Mouse (Mus musculus) mouse embryonic stem cell (cell line): Measurements from ENCODE around the gene Galnt6.

Experiments used
- in situ Hi-C, 2 experiments: fragments of 300-500 bp; cut with MboI; formaldehyde crosslinking; loops; 1 replicate in 1 of 2; 3 replicates in 1 of 2; pipeline ENCODE4 v1.14.3; 2019 to 2020; ENCODE audit warnings: low sequenced_read_pairs in 2 of 2, low pct_unique_long_range_greater_than_20kb in 1 of 2, mixed read lengths in 1 of 2; ENCODE audit not compliant: unreplicated experiment in 1 of 2

Gene Galnt6

DNA sequence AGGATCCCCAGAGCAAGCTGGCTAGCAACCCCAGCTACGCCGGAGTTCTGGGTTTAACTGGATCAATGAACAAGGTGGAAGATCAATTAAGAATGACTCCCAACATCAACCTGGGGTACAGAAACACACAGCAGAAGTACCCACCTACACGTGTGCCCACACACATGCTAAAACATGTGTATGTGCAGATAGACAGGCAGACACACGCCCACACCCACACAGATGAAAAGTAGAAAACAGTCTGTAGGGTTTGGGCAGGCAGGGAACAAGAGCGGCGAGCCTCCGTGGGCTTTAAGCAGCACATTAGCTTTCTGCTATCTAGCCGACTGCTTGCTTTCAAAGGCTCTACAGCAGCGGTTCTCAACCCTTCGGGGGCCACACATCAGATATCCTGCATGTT, 28.1 kb downstream of the Galnt6 start:
- in situ Hi-C loops = no loop called here

- in situ Hi-C loops = no loop called here
Measured at GRCm38 (mm10) chr15:100700424-100700823, 28.8 kb downstream of the Galnt6 start.

DNA sequence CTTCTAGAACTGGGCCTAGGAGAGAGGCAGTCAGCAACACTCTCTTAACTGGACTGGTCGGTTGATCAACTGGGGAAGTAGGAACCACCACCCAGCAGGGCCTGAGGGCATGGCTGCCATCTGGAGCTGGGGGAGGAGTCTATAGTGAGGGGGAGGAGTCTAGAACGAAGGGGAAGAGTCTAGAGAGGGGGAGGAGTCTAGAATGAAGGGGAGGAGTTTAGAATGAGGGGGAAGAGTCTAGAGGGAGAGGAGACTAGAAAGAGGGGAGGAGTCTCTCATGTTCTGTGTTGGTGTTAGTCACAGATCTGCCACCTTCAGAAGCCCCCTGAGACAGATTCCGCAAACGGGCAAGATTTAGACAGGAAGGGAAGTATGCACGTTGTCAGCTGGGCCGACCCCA, 29.8 kb downstream of the Galnt6 start:
- in situ Hi-C loops = no loop called here

DNA sequence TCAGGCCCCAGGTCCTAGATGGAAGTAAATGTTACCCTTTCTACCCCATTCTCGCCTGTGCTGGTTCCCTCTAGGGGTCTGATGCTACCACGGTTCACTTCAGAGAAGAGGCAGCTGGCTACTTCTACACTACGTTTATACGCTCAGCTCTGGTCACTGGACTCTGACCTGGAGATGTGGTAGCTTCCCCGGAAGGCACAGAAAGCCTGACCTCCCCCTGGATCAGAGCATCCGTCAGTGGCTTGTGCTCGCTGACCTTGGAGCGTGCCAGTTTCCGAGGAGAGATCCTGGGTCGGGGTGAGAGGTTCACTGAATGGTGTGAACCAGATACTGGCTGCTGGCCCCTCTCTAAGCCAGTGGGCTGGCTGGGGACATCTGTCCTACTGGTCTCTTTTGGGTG, 31.1 kb downstream of the Galnt6 start:
- in situ Hi-C loops = no loop called here

- in situ Hi-C loops = no loop called here
Measured at GRCm38 (mm10) chr15:100694406-100694805, 34.8 kb downstream of the Galnt6 start.

- in situ Hi-C loops = no loop called here
Measured at GRCm38 (mm10) chr15:100691990-100692389, 37.2 kb downstream of the Galnt6 start.

- in situ Hi-C loops = no loop called here
Measured at GRCm38 (mm10) chr15:100687430-100687971, 41.7 kb downstream of the Galnt6 start, which contains the start of gene Cela1. Gene Cela1 (minus strand): TSS chr15:100687921.

GRCm38 (mm10) chr15:100686989-100687388, 42.2 kb downstream of the Galnt6 start:
- in situ Hi-C loops = no loop called here

GRCm38 (mm10) chr15:100686434-100686833, 42.7 kb downstream of the Galnt6 start:
- in situ Hi-C loops = no loop called here

DNA sequence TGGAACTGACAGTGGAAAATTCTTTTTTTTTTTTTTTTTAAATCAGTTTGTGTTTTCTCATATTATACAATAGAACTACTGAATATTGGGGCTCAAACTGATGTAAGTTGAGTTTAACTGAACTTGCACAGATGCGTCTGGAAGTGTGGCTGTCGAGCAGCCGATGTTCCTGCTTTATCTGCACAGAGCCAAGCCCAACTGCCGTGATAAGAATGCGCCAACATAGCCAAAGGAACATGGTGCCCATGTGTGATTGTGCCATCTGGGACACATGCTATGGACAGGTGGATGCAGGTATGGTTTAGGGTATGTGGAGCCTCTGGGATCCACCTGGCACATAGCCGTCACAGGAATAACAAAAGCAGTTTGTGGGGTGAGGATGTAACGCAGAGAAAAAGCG, 43.3 kb downstream of the Galnt6 start:
- in situ Hi-C loops = no loop called here

- in situ Hi-C loops = no loop called here
Measured at GRCm38 (mm10) chr15:100685255-100685654, 43.9 kb downstream of the Galnt6 start.

GRCm38 (mm10) chr15:100684450-100684849, 44.7 kb downstream of the Galnt6 start:
- in situ Hi-C loops = no loop called here

DNA sequence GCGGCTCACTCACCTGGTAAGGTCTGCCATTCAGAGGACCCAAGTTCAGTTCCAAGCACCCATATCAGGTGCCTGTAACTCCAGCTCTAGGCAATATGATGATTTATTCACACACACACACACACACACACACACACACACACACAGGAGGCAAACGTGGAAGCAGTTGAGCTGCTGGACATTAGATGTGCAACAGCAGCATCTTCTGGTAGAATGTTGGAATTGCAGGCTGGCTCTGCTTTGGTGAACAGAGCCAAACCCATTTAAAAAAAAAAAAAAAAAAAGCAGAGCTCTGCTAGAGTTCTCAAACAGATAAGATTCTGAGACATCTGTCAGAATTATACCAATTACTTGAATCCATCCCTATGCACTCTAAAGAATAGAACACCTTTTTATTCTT, 46.1 kb downstream of the Galnt6 start:
- in situ Hi-C loops = no loop called here

DNA sequence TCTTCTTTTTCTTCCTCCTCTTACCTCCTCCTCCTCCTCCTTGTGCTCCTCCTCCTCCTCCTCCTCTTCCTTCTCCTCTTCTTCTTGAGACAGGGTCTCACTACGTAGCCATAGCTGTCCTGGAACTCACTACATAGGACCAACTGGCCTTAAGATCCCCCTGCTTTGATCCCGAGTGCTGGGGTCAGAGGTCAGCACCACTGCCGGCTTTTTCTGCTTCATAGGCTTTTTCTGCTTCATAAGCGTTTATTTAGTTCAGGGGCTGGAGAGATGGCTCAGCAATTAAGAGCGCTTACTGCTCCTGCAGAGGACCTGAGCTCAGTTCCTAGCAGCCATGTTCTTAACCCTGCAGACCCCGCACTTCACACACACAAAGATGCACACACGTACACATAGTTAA, 47.4 kb downstream of the Galnt6 start:
- in situ Hi-C loops = no loop called here

GRCm38 (mm10) chr15:100680381-100680780, 48.8 kb downstream of the Galnt6 start:
- in situ Hi-C loops = no loop called here

DNA sequence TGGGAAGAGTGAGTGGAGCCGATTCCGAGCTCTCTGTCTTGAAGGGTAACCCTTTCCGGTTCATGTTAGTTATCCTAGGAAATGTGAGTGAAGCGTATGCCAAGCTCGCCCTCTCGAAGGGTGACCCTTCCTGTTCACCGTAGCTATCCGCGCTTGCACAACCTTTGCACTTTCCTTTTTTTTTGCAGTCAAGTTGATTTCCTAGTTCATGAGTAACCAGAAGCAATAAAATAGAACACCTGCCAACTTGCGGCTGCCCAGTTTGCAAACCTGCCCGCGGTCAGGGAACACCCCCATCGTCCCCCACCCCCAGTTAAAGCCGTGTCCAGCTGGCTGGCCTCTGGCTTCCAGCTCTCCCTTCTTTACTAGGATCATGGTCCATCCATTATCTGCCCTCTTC, 50.2 kb downstream of the Galnt6 start:
- in situ Hi-C loops = loop anchor here in 1 of 2 experiments (5.0 kb wide), 1 partner anchor 217 kb away; no protein-coding TSS in a partner anchor

DNA sequence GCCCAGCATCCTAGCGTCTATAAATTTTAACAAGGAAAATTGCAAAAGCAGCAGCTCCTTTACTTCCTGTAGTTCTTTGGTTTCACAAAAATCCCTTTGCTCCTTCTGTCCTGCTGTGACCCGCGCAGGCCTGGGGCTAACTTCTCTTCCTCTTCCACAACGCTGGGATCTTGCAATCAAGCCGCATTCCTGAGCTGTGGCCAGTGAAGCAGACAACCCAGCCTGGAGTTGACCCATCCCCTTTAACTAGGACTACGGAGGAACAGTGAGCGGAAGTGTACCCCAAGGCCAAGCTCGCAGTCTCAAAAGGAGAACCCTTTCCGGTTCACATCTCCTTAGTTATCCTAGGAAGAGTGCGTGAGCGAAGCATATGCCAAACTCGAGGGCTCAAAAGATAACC, 50.6 kb downstream of the Galnt6 start:
- in situ Hi-C loops = loop anchor here in 1 of 2 experiments (5.0 kb wide), 1 partner anchor 216 kb away; no protein-coding TSS in a partner anchor

DNA sequence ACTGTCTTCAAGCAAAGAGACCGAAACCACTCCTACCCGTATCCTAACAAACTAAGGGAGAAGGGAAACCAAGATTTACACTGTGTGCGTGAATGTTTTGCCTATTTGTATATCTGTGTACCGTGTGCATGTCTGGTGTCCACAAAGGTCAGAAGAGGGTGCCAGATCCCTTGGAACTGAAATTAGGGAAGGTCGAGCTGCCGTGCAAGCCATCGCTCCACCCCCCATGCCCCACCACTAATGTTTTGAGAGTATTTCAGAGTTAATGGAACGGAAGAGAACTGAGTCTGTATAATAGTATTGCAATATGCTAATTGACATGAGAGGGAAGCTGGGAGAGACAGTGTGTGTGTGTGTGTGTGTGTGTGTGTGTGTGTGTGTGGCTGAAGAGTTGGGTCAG, 51.5 kb downstream of the Galnt6 start:
- in situ Hi-C loops = loop anchor here in 1 of 2 experiments (5.0 kb wide), 1 partner anchor 215 kb away; no protein-coding TSS in a partner anchor

DNA sequence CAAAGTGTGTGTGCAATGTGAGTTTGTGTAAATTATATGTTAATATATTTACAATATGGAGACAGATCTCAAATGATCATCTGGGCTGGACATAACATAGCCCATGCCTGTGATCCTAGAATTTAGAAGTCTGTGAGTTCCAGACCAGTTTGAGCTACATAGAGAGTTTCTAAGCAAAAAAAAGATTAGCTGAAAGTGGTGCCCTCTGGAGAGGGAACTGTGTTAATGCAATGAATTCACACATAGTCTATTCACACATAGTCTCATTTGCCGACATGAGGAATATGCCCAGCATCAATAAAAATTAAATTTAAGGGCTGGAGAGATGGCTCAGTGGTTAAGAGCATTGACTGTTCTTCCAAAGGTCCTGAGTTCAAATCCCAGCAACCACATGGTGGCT, 52.7 kb downstream of the Galnt6 start:
- in situ Hi-C loops = loop anchor here in 1 of 2 experiments (5.0 kb wide), 1 partner anchor 214 kb away; no protein-coding TSS in a partner anchor

DNA sequence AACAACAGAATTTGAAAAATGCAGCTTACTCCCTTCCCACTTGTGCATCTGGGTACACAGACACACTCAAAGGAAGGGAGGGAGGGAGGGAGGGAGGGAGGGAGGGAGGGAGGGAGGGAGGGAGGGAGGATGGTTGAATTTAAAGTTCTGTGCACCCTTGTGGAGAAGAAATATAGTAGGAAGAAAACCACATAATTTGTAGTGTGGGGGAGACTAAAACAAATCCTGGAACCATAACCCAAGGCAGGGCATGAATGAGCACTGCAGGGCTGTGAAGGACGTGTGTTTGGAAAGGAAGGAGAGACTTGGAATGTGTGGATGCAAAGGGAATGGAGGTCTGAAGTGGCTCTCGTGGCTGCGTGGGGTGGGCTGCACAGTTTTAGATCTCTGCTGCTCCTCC, 53.7 kb downstream of the Galnt6 start:
- in situ Hi-C loops = loop anchor here in 1 of 2 experiments (5.0 kb wide), 1 partner anchor 213 kb away; no protein-coding TSS in a partner anchor
